Mouse (Mus musculus) spleen, postnatal 36 days (tissue): ENCODE data around the gene Fermt1.

ENCODE experiments used
- DNase-seq, 2 experiments: peaks; one replicate each; pipeline ENCODE4 v3.0.0; 2022; ENCODE audit warnings: low spot score in 2 of 2, mixed read lengths in 1 of 2

The Fermt1 gene

GRCm38 (mm10) chr2:132861456-132861855, 84.2 kb downstream of the Fermt1 start:
- no peak for DNase-seq

GRCm38 (mm10) chr2:132860435-132860834, 85.3 kb downstream of the Fermt1 start:
- no peak for DNase-seq

- DNase-seq, result no peak
Measured at GRCm38 (mm10) chr2:132856333-132856732, 89.4 kb downstream of the Fermt1 start.
